Mouse (Mus musculus): ENCODE results near the gene Cyb561a3.
"Not testable (repeated sequence)": the region's sequence is repeated elsewhere in the genome, so short reads cannot be mapped to it uniquely, and the experiment has no call there.

Gene Cyb561a3

GRCm38 (mm10) chr19:10576690-10577561, at the start of gene Cyb561a3, which contains the start of gene Tmem138:
Cyb561a3 (plus strand) TSS chr19:10577172.
Tmem138 (minus strand) TSS chr19:10577362.
- peak; percentile 93 to 94 for DNase-seq

DNA sequence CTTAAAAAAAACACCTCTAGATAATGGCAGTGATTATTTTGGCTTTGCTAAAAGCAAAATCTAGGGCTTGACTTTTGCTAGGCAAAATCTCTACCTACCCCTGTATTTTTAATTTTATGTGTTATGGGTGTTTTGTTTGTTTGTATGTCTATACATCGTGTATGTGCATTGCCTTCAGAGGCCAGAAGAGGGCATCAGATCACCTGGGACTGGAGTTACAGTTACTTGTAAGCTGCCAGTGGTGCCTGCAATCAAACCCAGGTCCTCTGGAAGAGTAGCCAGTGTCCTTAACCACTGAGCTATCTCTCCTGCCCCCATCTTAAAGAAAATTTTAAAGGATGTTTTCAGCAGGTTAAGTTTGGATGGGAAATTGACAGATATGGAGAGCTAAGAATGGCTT, 46.9 kb upstream of the Cyb561a3 start:
- no peak for DNase-seq

DNA sequence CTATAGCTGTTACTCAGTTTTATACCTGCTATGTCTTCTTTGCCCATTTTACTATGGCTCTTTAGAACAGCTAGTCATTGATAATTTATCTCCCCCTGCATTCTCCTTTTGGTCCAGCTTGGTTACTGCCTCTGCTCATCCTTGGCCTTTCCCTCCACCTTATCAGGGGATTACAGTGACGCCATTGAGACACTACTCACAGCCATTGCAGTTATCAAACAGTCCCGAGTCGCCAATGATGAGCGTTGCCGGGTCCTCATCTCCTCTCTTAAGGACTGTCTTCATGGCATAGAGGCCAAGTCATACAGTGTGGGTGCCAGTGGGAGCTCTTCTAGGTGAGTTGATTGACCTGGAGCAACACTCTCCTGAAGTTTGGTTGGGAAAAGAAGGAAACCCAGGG, 37.5 kb upstream of the Cyb561a3 start:
- no peak for DNase-seq

- peak; percentile 78 to 79 for DNase-seq
Measured at GRCm38 (mm10) chr19:10555624-10556510, 21.1 kb upstream of the Cyb561a3 start, which contains the start of gene Tmem216. Tmem216 (minus strand) TSS chr19:10556238.

DNA sequence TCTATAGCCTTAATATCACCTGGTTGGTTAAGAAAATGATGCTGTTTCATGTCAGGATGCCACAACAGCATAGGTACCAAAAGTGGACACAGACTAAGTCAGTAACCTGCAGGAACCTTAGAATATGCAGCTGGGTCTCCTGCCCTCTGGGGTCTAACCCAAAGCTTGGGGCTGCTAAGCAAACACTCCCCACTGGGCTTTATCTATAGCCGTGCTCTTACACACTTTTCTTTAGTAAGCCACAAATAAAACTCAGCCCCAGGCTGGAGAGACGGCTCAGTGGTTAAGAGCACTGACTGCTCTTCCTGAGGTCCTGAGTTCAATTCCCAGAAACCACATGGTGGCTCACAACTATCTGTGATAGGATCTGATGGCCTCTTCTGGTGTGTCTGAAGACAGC, 20.0 kb upstream of the Cyb561a3 start:
- no peak for DNase-seq

GRCm38 (mm10) chr19:10557430-10557829, 19.5 kb upstream of the Cyb561a3 start:
- no peak for DNase-seq

GRCm38 (mm10) chr19:10557837-10558375, 19.1 kb upstream of the Cyb561a3 start:
- not testable (repeated sequence) for DNase-seq

DNA sequence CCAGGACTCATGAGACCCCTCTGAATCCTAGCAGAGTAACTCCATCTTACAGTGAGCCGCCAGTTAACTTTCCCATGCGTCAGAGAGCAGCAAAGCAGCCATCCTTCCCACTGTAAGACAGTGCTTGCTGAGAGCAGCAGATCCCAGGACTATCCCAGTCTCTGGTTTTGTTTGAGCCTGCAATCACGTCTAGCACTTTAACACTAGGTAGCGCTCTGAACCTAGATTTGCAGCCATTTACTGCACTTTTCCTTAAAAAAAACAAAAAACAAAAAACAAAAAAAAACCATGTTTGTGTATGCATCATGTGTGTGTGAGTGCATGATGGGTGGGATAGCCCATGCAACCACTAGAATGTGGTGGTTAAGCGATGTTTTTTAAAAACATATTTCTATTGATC, 16.9 kb upstream of the Cyb561a3 start:
- no peak for DNase-seq

DNA sequence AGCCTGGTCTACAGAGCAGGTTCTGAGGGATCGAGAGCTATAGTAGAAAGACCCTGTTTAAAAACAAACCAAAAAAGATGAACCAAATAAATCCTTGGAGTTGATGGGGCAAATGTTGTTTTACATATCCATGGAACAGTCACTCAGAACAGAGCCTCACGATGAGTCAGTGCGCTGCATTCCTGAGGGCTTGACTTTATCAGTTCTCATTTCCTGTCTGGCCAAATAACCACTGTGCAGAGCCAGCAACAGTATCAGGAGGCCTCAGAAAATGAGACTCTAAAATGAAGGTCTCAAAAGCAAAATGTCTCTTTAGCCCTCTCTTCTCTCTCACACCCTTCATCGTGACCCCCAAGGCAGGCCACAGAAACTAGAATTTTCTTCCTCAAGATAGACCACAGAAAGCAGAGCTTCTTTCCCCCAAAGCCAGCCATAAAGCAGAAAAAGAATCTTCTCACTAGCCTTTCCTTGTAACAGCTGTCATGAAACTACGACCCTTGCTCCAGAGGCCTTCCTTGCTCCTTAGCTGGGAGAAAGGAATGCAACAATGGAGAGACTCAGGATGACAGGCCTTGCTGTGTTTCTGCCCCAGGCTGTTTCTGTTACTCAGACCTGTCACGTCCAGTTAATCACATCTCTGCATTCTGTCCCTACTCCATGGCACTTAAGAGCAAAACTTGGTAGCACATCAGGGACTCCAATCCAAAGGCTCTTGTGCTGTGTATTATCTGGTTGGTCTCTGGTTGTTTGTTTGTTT, 15.2 kb upstream of the Cyb561a3 start:
- no peak for DNase-seq

GRCm38 (mm10) chr19:10562351-10562750, 14.6 kb upstream of the Cyb561a3 start:
- DNase-seq: no peak

DNA sequence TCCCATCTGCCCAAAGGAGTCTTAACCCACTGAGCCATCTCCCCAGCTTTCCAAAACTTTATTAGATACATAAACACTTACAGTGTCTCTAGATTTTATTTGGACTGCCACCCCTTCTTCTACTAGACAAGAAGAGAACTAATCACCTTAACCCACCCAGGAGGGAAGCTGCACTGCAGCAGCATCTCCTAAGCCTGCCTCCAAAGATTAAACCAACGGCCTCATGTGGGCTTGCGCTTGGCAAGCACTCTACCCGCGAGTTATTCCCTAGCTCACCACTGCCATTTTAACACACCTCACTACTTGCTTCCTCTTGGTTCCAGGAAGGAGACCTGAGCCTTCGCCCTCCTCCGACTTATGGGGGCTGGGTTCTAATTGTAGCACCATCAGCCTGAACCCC, 12.7 kb upstream of the Cyb561a3 start:
- no peak for DNase-seq

DNA sequence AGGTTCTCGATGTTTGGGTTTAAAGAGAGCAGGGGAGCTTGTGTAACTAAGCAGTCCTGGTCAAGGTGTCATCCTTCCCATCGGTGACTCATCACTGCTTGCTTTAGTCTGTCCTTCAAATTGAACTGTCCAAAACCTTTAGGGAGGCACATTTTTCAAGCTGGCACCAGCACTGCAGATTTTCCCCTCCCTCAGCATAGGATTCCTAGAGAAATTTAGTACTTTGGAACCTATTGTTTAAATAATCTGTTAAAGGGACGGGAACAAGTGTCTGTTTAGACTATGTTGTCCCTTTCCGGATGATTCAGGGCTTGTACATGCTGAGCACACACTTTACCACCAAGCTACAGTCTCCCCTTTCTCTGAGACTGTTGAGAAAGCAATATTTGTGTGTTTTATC, 11.8 kb upstream of the Cyb561a3 start:
- no peak for DNase-seq

- DNase-seq: no peak
Measured at GRCm38 (mm10) chr19:10569627-10570026, 7.3 kb upstream of the Cyb561a3 start.

- no peak for DNase-seq
Measured at GRCm38 (mm10) chr19:10580102-10580501, 3.1 kb downstream of the Cyb561a3 start.

DNA sequence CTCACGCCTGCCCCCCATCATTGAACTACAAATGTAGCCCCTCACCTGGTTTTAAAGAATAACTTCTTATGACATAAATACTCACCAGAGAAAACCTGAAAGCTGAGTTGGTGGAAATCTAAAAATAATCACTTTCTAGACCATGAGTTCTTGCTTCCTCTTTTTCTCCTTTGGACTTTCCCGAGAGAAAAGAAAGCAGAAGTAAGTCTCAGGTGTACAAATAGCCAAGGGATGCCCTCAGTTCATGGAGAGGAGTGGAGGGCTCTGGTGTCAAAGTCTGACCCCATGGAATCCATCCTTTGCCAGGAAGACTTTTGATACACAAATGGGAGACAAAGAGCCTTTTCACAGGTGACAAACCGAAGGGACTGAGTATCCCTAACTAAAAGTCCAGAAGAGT, 3.8 kb downstream of the Cyb561a3 start:
- no peak for DNase-seq

GRCm38 (mm10) chr19:10581984-10582383, 5.0 kb downstream of the Cyb561a3 start:
- DNase-seq: no peak

GRCm38 (mm10) chr19:10583550-10584146, 6.7 kb downstream of the Cyb561a3 start:
- no peak for DNase-seq

DNA sequence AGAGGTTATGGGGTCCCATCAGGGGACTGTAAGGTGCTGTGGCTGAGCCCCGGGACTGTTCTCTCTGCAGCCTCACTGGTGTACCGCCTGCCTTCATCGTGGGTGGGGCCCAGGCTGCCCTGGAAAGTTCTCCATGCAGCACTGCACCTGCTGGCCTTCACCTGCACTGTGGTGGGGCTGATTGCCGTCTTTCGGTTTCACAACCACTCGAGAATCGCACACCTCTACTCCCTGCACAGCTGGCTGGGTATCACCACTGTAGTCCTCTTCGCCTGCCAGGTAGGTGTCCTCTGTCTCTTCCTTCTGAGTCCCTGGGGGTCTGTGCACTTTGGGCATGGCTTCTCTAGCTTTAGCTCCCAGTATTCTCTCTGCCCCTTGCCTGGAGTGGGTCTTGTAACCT, 8.1 kb downstream of the Cyb561a3 start:
- DNase-seq: no peak

DNA sequence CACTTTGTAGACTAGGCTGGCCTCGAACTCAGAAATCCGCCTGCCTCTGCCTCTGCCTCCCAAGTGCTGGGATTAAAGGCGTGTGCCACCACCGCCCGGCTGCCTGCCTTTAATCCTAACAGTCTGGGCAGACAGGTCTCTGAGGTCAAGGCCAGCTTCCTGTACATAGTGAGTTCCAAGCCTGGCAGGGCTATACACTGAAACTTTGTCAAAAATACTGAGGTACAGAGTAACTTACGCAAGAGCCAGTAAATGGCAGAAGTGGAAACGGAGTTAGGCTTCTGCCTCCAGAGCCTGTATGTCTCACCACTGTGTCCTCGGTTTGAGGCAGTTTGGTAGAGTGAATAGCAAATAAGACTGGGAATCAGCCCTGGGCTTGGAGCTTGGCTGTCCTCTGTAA, 10.3 kb downstream of the Cyb561a3 start:
- no peak for DNase-seq

GRCm38 (mm10) chr19:10589127-10589857, 12.3 kb downstream of the Cyb561a3 start:
- no peak for DNase-seq

GRCm38 (mm10) chr19:10590301-10590700, 13.3 kb downstream of the Cyb561a3 start:
- no peak for DNase-seq

Data from kidney, adult 8-10 months (tissue).